Comparison of ENCODE assay signal across 17 mouse cellular contexts in genomic region chr8:71552770-71553169, GRCm38 (mm10). TPM values are rescaled to one million over a fixed set of nuclear protein-coding genes. Genes with fewer than 3 reads are reported as not detected.
"Had no signal": no experiment of that assay in that cellular context is flagged by ENCODE, and none has a peak within 500 bp of the region (broad histone marks: within the 10 kb centered on the region; RNA-seq: fewer than 3 reads in every experiment).

No protein-coding gene starts in this region.

- ATAC-seq: liver, embryonic 12.5 days; midbrain, embryonic 16.5 days had no signal

- H3K9me3 ChIP-seq: intestine, embryonic 15.5 days; limb, embryonic 15.5 days; liver, embryonic 12.5 days; lung, embryonic 15.5 days; midbrain, embryonic 12.5 days; neural tube, embryonic 13.5 days had no signal

- H3K4me2 ChIP-seq: intestine, embryonic 15.5 days; limb, embryonic 15.5 days; liver, embryonic 12.5 days; lung, embryonic 15.5 days; midbrain, embryonic 12.5 days; neural tube, embryonic 13.5 days had no signal

- H3K27ac ChIP-seq: intestine, embryonic 15.5 days; left cerebral cortex, adult 2 months; limb, embryonic 15.5 days; liver, embryonic 12.5 days; lung, embryonic 15.5 days; midbrain, embryonic 12.5 days; neural tube, embryonic 13.5 days had no signal

- H3K4me3 ChIP-seq: intestine, embryonic 15.5 days; left cerebral cortex, adult 2 months; limb, embryonic 15.5 days; liver, embryonic 12.5 days; lung, embryonic 15.5 days; midbrain, embryonic 12.5 days; neural tube, embryonic 13.5 days had no signal

- H3K4me1 ChIP-seq: limb, embryonic 15.5 days; midbrain, embryonic 12.5 days; neural tube, embryonic 13.5 days had no signal

- DNase-seq: retina, postnatal 1 day; right cerebral cortex, postnatal 4 days; spleen, adult 18-20 months; thymus, adult 2 months; thymus, postnatal 25 days had no signal

- H3K9ac ChIP-seq: intestine, embryonic 15.5 days; limb, embryonic 15.5 days; liver, embryonic 12.5 days; lung, embryonic 15.5 days; midbrain, embryonic 12.5 days; neural tube, embryonic 13.5 days had no signal

RNA-seq across cellular contexts. Expression of gene Tmem221, which starts 5.9 kb away (rescaled TPM):
- total RNA-seq: layer of hippocampus, postnatal 25 days; left cerebral cortex, adult 2 months; megakaryocyte-erythroid progenitor cell, adult 5-6 weeks had no signal
- polyA plus RNA-seq: midbrain, embryonic 16.5 days; neural tube, embryonic 13.5 days had no signal

RNA-seq across cellular contexts. Expression of gene Nxnl1, which starts 13.6 kb away (rescaled TPM):
- total RNA-seq: layer of hippocampus, postnatal 25 days; megakaryocyte-erythroid progenitor cell, adult 5-6 weeks had no signal
- polyA plus RNA-seq: limb, embryonic 11.5 days; liver, embryonic 16.5 days; lung, embryonic 15.5 days; midbrain, embryonic 12.5 days; midbrain, embryonic 16.5 days; neural tube, embryonic 13.5 days had no signal
